Mouse (Mus musculus) megakaryocyte-erythroid progenitor cell, adult 5-6 weeks (primary cell): Measurements from ENCODE around the gene Stag1. TPM values are rescaled to one million over a fixed set of nuclear protein-coding genes. Genes with fewer than 3 reads are reported as not detected.

Source experiments
- ATAC-seq: replicated peaks from 2 replicates; pipeline ENCODE4 v1.8.0; 2016; ENCODE audit warnings: mild to moderate bottlenecking, inconsistent platforms; ENCODE audit not compliant: severe bottlenecking, poor library complexity, low FRiP score, low TSS enrichment
- total RNA-seq, 2 experiments: library from RNA; stranded (forward) in 1 of 2; stranded (reverse) in 1 of 2; fragments of 200-1000, 215-1000 nt in 1 of 2; fragments of >200 nt in 1 of 2; fragmentation: Nextera tagmentation in 1 of 2; gene quantifications; 2 replicates each; pipeline ENCODE4 v1.2.3; 2014 to 2017

The Stag1 gene
- total RNA-seq (2014; fragmentation: Nextera tagmentation), result 67.5 and 68.5 TPM in 2 replicates
- 88.8 and 97.6 TPM in 2 replicates for total RNA-seq (2017)

- ATAC-seq, result no peak
Measured at GRCm38 (mm10) chr9:100597546-100597945, at the start of gene Stag1. Gene Stag1, plus strand, starts transcription at chr9:100597798.

- no peak for ATAC-seq
Measured at GRCm38 (mm10) chr9:100548313-100548712, 49.3 kb upstream of the Stag1 start.

- ATAC-seq, result no peak
Measured at GRCm38 (mm10) chr9:100555686-100556085, 41.9 kb upstream of the Stag1 start.

- no peak for ATAC-seq
Measured at GRCm38 (mm10) chr9:100558023-100558573, 39.5 kb upstream of the Stag1 start.

- ATAC-seq, result no peak
Measured at GRCm38 (mm10) chr9:100558991-100559390, 38.6 kb upstream of the Stag1 start.

GRCm38 (mm10) chr9:100560251-100560890 lies 37.2 kb upstream of the Stag1 start:
- no peak for ATAC-seq

GRCm38 (mm10) chr9:100569798-100570625 lies 27.6 kb upstream of the Stag1 start:
- ATAC-seq, result peak; percentile 50

- ATAC-seq, result peak; percentile 61
Measured at GRCm38 (mm10) chr9:100570626-100571233, 26.9 kb upstream of the Stag1 start, which contains the start of gene Slc35g2. Gene Slc35g2, minus strand, starts transcription at chr9:100571090.

- ATAC-seq, result no peak
Measured at GRCm38 (mm10) chr9:100571511-100571910, 26.1 kb upstream of the Stag1 start.

GRCm38 (mm10) chr9:100573300-100573699 lies 24.3 kb upstream of the Stag1 start:
- ATAC-seq, result no peak

GRCm38 (mm10) chr9:100573942-100574341 lies 23.7 kb upstream of the Stag1 start:
- no peak for ATAC-seq

GRCm38 (mm10) chr9:100580196-100580740 lies 17.3 kb upstream of the Stag1 start:
- no peak for ATAC-seq

- ATAC-seq, result no peak
Measured at GRCm38 (mm10) chr9:100581543-100582492, 15.8 kb upstream of the Stag1 start.

GRCm38 (mm10) chr9:100582883-100583575 lies 14.6 kb upstream of the Stag1 start:
- peak; percentile 34; the same call in 1 of the 2 replicates for ATAC-seq

GRCm38 (mm10) chr9:100584031-100584430 lies 13.6 kb upstream of the Stag1 start:
- no peak for ATAC-seq

- ATAC-seq, result no peak
Measured at GRCm38 (mm10) chr9:100590462-100590861, 7.1 kb upstream of the Stag1 start.

GRCm38 (mm10) chr9:100596317-100596716 lies 1.3 kb upstream of the Stag1 start:
- ATAC-seq, result 0 out of 2 replicates have a peak, but pooled peaks have one; percentile 41

GRCm38 (mm10) chr9:100599761-100600328 lies 2.2 kb downstream of the Stag1 start:
- no peak for ATAC-seq
